8 mouse cellular contexts compared by ENCODE assay signal in the genomic region with DNA sequence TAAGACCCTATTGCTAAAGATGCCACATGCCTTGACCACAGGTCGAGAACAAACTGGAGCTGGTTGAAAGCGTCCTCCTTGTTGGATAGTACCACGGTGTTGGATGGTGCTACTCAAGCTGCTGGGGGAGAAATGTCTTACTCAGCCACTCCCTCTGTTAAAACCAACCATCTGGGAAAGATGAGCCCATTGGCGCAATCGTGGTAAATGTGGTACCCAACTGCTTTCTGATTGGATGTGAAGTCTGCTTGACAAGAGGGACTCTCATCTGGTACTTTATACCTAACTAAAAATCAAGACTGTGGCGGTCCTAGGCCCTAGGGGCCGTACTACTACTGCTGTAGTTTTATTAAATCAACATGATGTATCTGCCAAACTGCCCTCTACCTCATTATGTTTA. TPM values are rescaled to one million over a fixed set of nuclear protein-coding genes. Genes with fewer than 3 reads are reported as not detected.
A peak's percentile ranks its signal among the peaks of the same experiment; 100 is the strongest.
DNase-seq lines count a peak whose midpoint lies in the region; ATAC-seq lines count a peak whose summit lies in the region.

No protein-coding gene starts in this region.

- H3K9ac ChIP-seq in heart, embryonic 12.5 days: peak overlapping the region; percentile 78
- H3K9ac ChIP-seq in forebrain, embryonic 13.5 days: peak overlapping the region; percentile 76
- H3K9ac ChIP-seq in liver, embryonic 16.5 days (ENCODE audit: low read depth, low read length): peak overlapping the region; percentile 67

- peak overlapping the region; percentile 86 for H3K4me3 ChIP-seq in heart, embryonic 12.5 days
- H3K4me3 ChIP-seq in forebrain, embryonic 13.5 days: peak overlapping the region; percentile 65
- H3K4me3 ChIP-seq in liver, embryonic 16.5 days (ENCODE audit: low read depth, low read length): peak overlapping the region; percentile 75

- no peaks in the 10 kb centered on the region for H3K9me3 ChIP-seq in heart, embryonic 12.5 days (replicated peaks)
- no peaks in the 10 kb centered on the region for H3K9me3 ChIP-seq in forebrain, embryonic 13.5 days (replicated peaks)
- H3K9me3 ChIP-seq in liver, embryonic 16.5 days (replicated peaks; ENCODE audit: control insufficient read depth, low read length): no peaks in the 10 kb centered on the region

- no peak for DNase-seq in heart, adult 18-20 months
- peak; percentile 15 for DNase-seq in CD4-positive helper T cell, adult 2 months (ENCODE audit: low read depth, low spot score)
- DNase-seq in layer of hippocampus, postnatal 10 days (ENCODE audit: low spot score in 2 of 2): no peak
- no peak for DNase-seq in adrenal gland, postnatal 14 days
- DNase-seq in right cerebral cortex, postnatal 36 days (ENCODE audit: low spot score in 2 of 2): no peak

- H3K36me3 ChIP-seq in heart, embryonic 12.5 days: peaks cover 13% of the 10 kb centered on the region
- H3K36me3 ChIP-seq in forebrain, embryonic 13.5 days (ENCODE audit: poor library complexity, severe bottlenecking): peaks cover 10% of the 10 kb centered on the region
- peaks cover 7% of the 10 kb centered on the region for H3K36me3 ChIP-seq in liver, embryonic 16.5 days (ENCODE audit: control insufficient read depth, insufficient read depth)

- peak overlapping the region; percentile 85 for H3K4me2 ChIP-seq in heart, embryonic 12.5 days
- peak overlapping the region; percentile 83 for H3K4me2 ChIP-seq in forebrain, embryonic 13.5 days
- peak overlapping the region; percentile 74 for H3K4me2 ChIP-seq in liver, embryonic 16.5 days (ENCODE audit: low read depth, low read length)

- no peak for ATAC-seq in heart, embryonic 12.5 days (ENCODE audit: insufficient number of reproducible peaks, low FRiP score)
- no peak for ATAC-seq in forebrain, embryonic 13.5 days
- no peak for ATAC-seq in liver, embryonic 16.5 days (ENCODE audit: low read depth)

- peaks cover 15% of the 10 kb centered on the region for H3K4me1 ChIP-seq in heart, embryonic 12.5 days (replicated peaks)
- H3K4me1 ChIP-seq in forebrain, embryonic 13.5 days: peaks cover 26% of the 10 kb centered on the region
- H3K4me1 ChIP-seq in liver, embryonic 16.5 days (ENCODE audit: control insufficient read depth, low read depth, low read length): peaks cover 29% of the 10 kb centered on the region

- H3K27me3 ChIP-seq in heart, embryonic 12.5 days (replicated peaks): no peaks in the 10 kb centered on the region
- no peaks in the 10 kb centered on the region for H3K27me3 ChIP-seq in forebrain, embryonic 13.5 days
- H3K27me3 ChIP-seq in liver, embryonic 16.5 days (ENCODE audit: control insufficient read depth, insufficient read depth, low read depth, low read length): no peaks in the 10 kb centered on the region

- H3K27ac ChIP-seq in heart, embryonic 12.5 days (ENCODE audit: poor library complexity, severe bottlenecking): no peak overlapping the region
- no peak overlapping the region for H3K27ac ChIP-seq in forebrain, embryonic 13.5 days
- H3K27ac ChIP-seq in liver, embryonic 16.5 days (ENCODE audit: low read length): peak overlapping the region; percentile 84

- WGBS in heart, embryonic 12.5 days: 81% methylated on average over 7 of the region's 7 CpGs
- WGBS in forebrain, embryonic 13.5 days: 87% methylated on average over 7 of the region's 7 CpGs
- 67% methylated on average over 7 of the region's 7 CpGs for WGBS in liver, embryonic 16.5 days (ENCODE audit: insufficient replicate concordance)

RNA-seq across cellular contexts. Expression of a gene that starts 1.0 kb away (rescaled TPM):
- polyA plus RNA-seq in heart, embryonic 12.5 days (2016; fragmentation: Nextera tagmentation; extraction: Ambion mirVana): 9.4 and 12.5 TPM in 2 replicates
- 1 to 10 TPM; 3.6 to 4.3 TPM for total RNA-seq in heart, adult 18-20 months (2021)
- 17.9 and 19.3 TPM in 2 replicates for polyA plus RNA-seq in forebrain, embryonic 13.5 days (2015; fragmentation: Nextera tagmentation; extraction: Ambion mirVana)
- 10.3 and 11.1 TPM in 2 replicates for polyA plus RNA-seq in liver, embryonic 16.5 days (2015; fragmentation: Nextera tagmentation; extraction: Ambion mirVana)
- 10 to 100 TPM; 11.9 to 13.7 TPM for total RNA-seq in layer of hippocampus, postnatal 10 days (2021)
- total RNA-seq in adrenal gland, postnatal 14 days (2021): 13.1 and 17.5 TPM in 2 replicates

RNA-seq across cellular contexts. Expression of a gene that starts 1.1 kb away (rescaled TPM):
- polyA plus RNA-seq in heart, embryonic 12.5 days (2016; fragmentation: Nextera tagmentation; extraction: Ambion mirVana): 237 and 240 TPM in 2 replicates
- 100 to 1,000 TPM; 418 to 431 TPM for total RNA-seq in heart, adult 18-20 months (2021)
- polyA plus RNA-seq in forebrain, embryonic 13.5 days (2015; fragmentation: Nextera tagmentation; extraction: Ambion mirVana): 249 and 253 TPM in 2 replicates
- polyA plus RNA-seq in liver, embryonic 16.5 days (2015; fragmentation: Nextera tagmentation; extraction: Ambion mirVana): 130 and 141 TPM in 2 replicates
- 100 to 1,000 TPM; 142 to 164 TPM for total RNA-seq in layer of hippocampus, postnatal 10 days (2021)
- total RNA-seq in adrenal gland, postnatal 14 days (2021): 308 and 342 TPM in 2 replicates

RNA-seq across cellular contexts. Expression of a gene that starts 17.7 kb away (rescaled TPM):
- polyA plus RNA-seq in heart, embryonic 12.5 days (2016; fragmentation: Nextera tagmentation; extraction: Ambion mirVana): 8.6 and 9.2 TPM in 2 replicates
- 10 to 100 TPM; 13.6 to 13.7 TPM for total RNA-seq in heart, adult 18-20 months (2021)
- 7.1 and 8.0 TPM in 2 replicates for polyA plus RNA-seq in forebrain, embryonic 13.5 days (2015; fragmentation: Nextera tagmentation; extraction: Ambion mirVana)
- 3.9 and 4.2 TPM in 2 replicates for polyA plus RNA-seq in liver, embryonic 16.5 days (2015; fragmentation: Nextera tagmentation; extraction: Ambion mirVana)
- total RNA-seq in layer of hippocampus, postnatal 10 days (2021): 1 to 10 TPM; 7.0 to 7.5 TPM
- 18.4 and 19.3 TPM in 2 replicates for total RNA-seq in adrenal gland, postnatal 14 days (2021)

RNA-seq across cellular contexts. Expression of a gene that starts 23.0 kb away (rescaled TPM):
- polyA plus RNA-seq in heart, embryonic 12.5 days (2016; fragmentation: Nextera tagmentation; extraction: Ambion mirVana): 5.5 TPM in 2 replicates
- 1 to 10 TPM; 4.0 to 5.0 TPM for total RNA-seq in heart, adult 18-20 months (2021)
- polyA plus RNA-seq in forebrain, embryonic 13.5 days (2015; fragmentation: Nextera tagmentation; extraction: Ambion mirVana): 18.9 and 21.3 TPM in 2 replicates
- 1.1 and 1.4 TPM in 2 replicates for polyA plus RNA-seq in liver, embryonic 16.5 days (2015; fragmentation: Nextera tagmentation; extraction: Ambion mirVana)
- 10 to 100 TPM; 15.3 to 18.0 TPM for total RNA-seq in layer of hippocampus, postnatal 10 days (2021)
- 4.6 and 5.2 TPM in 2 replicates for total RNA-seq in adrenal gland, postnatal 14 days (2021)

RNA-seq across cellular contexts. Expression of a gene that starts 27.1 kb away (rescaled TPM):
- polyA plus RNA-seq in heart, embryonic 12.5 days (2016; fragmentation: Nextera tagmentation; extraction: Ambion mirVana): not detected in 2 replicates
- not detected for total RNA-seq in heart, adult 18-20 months (2021)
- polyA plus RNA-seq in forebrain, embryonic 13.5 days (2015; fragmentation: Nextera tagmentation; extraction: Ambion mirVana): not detected in 2 replicates
- polyA plus RNA-seq in liver, embryonic 16.5 days (2015; fragmentation: Nextera tagmentation; extraction: Ambion mirVana): not detected in 2 replicates
- total RNA-seq in layer of hippocampus, postnatal 10 days (2021): not detected
- not detected in 2 replicates for total RNA-seq in adrenal gland, postnatal 14 days (2021)
